Mouse (Mus musculus) brain, embryonic 14.5 days (tissue): ENCODE results near the gene Mrgprh.

Source experiments
- CTCF ChIP-seq: fragments of 200-500 bp; IDR thresholded peaks from 2 replicates; pipeline ENCODE4 v1.5.1; 2012; ENCODE audit warnings: inconsistent platforms, mild to moderate bottlenecking, moderate library complexity, borderline replicate concordance; ENCODE audit not compliant: insufficient read depth, insufficient read length; ENCODE audit errors: extremely low read depth
- POLR2A ChIP-seq: fragments of 200-500 bp; IDR thresholded peaks from 2 replicates; pipeline ENCODE4 v1.6.1; 2012; ENCODE audit warnings: mild to moderate bottlenecking, inconsistent platforms, borderline replicate concordance; ENCODE audit not compliant: poor library complexity, insufficient read depth, insufficient read length, severe bottlenecking; ENCODE audit errors: extremely low read depth

- TF ChIP-seq POLR2A (no peak), CTCF (no peak)
These were observed 41.0 kb upstream of the Mrgprh start for GRCm38 (mm10) chr17:12834826-12835225.
